Mouse (Mus musculus) gastrocnemius, adult 8-10 months (tissue): Measurements from ENCODE around the gene Gcsam. TPM values are rescaled to one million over a fixed set of nuclear protein-coding genes. Genes with fewer than 3 reads are reported as not detected.
A peak's percentile ranks its signal among the peaks of the same experiment; 100 is the strongest.

Experiments
- DNase-seq, 2 experiments: peaks; one replicate each; pipeline ENCODE4 v3.0.0; 2022; ENCODE audit warnings: low spot score in 2 of 2
- total RNA-seq, 4 experiments: library from RNA; stranded (reverse); gene quantifications; 2 replicates each; pipeline ENCODE4 v1.2.4; 2022

Gcsam gene
- total RNA-seq: not detected

DNA sequence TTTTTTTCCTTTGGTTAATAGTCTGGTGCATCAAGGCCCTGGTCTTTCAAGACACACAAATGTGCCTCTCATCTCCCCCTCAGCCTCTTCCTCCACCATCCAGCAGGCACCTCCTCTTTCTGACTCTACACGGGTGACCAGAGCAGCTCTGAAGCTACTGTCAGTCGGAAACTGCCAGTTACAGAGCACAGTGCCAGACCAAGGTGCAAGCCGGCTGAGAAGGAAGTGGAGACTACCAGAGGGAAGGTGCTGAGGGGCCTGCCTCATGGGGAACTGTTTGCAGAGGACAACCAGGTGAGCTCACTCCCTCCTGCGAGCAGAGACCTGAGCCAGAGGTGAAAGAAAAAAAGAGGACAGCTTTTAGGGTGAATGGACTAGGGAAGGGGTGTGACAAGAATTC is at the start of gene Gcsam:
Gene Gcsam, plus strand, starts transcription at position 114 of the 400 bp plus-strand sequence.
- no peak for DNase-seq

DNA sequence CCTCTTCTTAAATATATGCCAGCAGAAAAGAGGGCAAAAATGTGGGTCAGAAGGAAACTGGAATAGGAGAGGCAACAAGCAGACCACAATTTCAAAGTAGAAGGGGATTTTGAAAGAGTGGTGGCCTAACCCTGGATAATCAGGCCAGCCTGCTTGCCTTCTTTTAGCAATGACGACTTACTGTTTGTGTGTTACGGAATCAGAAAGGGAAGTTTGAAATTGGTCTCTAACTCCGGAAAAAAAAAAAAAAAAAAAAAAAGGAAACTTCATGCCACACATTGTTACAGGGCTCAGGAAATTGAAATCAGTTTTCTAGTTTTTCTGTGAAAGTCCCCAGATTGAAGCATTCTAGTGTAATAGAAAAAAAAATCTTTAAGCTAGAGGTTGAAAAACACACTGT is 48.4 kb upstream of the Gcsam start:
- no peak for DNase-seq

DNA sequence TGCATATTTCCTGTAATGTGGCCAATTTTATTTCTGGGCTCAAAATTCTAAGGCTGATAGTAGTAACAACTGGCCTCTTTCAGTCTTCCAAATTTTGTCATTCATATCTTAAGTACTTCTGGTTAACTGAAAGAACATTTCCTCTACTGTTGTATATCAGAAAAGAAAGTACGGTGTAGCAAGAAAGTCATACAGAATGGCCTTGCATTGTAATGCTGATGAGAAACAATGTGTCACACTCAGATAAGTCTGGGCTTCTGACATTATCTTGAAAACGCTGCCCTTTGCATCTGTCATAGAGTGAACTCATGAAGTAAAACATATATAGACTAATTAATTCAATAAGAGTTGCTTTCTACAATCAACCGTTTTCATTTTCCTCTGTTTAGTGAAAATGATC is 37.9 kb upstream of the Gcsam start:
- no peak for DNase-seq

DNA sequence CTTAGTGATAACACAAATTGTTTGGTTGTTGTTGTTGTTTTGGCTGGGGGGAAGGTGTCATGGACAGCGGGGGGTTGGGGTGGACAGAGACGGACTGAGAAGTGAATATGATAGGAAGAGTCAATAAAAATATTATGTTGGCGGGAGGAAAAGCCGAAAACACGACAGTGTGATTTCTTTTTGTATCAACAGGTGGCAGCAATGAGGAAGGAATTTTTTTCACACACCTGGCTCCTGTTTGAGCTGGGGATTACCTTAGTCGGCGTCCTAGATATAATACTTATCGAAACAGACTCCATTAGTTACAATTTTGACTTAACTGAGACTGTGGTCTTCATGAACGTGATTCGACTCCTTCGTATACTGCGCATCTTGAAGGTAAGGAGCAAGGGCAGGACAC is 30.3 kb upstream of the Gcsam start:
- no peak for DNase-seq

DNA sequence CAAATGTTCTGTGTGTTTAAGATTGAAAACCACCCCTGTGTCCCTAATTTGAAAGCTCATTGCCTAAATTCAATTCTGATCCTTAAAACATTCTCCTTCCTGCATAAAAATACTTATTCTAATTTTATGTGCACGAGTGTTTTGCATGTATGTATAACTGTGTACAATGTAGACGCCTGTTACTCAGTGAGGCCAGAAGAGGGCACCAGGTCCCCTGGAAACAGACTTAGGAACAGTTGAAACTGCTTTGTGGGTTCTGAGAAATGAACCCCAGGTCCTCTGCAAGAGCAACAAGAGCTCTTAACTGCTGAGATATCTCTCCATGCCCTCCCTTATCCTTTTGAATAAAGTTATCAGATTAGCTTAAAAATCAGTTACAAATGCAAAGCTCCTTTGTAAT is 27.7 kb upstream of the Gcsam start:
- DNase-seq: no peak

DNA sequence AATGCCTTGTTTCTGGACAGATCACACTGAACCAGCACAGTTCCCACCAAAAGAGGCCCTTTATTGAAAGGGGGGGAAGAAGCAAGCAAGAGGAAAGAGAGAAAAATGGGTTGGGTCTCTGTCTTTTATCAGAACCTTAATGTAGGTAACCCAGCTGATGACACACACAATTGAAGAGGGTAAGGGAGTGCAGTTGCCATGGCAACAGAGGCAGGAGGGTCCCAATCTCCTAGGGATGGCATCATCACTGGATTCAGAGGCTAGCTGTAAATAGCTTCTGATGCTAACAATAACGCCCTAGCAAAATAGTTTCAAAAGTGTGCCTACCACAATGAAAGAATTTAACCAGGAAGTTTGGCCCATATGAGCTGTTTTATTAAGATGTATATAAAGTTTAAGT is 16.5 kb upstream of the Gcsam start:
- no peak for DNase-seq

DNA sequence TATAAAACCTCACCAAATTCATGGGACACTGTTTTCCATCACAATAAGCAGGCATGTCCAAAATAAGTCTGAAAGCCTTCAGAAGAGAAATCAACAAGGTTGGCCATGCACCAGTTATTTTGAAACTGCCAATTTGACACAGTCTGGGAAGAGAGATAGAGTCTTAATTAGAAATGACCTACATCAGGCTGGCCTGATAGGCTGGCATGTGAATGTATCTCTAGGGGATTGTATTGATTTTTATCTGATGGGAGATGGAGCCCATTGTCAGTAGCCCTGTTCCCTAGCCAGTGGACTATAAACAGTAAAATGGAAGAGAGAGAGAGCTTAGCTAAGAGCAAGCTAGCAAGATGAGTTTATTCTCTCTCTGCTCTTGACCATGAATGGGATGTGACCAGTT is 14.7 kb upstream of the Gcsam start:
- DNase-seq: no peak

DNA sequence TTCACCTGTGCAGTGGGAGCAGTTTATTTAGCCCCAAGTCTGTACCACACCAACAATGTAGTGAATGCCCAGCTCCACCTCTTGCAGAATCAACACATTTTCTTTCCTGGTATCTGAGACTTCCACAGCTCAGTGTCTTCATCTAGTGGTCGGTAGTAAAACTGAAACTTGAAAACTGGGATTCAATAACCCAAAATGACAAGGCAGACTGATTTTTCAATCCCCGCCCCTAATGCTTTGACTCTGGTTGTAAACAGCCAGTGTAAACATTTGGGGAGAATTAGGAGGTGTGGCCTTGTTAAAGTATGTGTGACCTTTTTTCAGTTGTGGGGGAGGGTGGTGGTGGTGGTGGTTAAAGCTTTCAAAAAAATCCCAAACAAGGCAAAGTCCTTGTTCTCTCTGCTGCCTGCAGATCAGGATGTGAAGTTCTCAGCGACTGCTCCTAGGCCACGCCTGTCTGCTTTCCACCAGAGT is 1.7 kb upstream of the Gcsam start:
- no peak for DNase-seq

DNA sequence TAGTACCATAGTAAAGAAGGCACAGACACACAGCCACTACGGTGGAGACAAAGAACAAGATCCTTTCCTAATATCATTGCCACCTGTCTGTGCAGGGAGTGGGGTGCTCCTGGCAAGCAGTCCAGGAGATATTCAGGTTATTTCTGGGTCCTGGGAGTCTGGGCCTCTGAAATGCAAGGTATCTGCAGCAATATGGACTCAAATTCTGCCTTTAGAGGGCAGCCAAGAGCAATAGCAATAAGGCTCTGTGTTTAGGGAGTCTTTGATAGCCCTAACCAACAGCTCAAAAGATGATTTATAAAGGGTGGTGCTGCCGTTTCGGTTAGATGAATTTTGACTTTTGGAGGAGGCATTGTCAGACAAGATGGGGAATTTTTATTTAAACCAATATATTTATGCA is 880 bp upstream of the Gcsam start:
- no peak for DNase-seq

DNA sequence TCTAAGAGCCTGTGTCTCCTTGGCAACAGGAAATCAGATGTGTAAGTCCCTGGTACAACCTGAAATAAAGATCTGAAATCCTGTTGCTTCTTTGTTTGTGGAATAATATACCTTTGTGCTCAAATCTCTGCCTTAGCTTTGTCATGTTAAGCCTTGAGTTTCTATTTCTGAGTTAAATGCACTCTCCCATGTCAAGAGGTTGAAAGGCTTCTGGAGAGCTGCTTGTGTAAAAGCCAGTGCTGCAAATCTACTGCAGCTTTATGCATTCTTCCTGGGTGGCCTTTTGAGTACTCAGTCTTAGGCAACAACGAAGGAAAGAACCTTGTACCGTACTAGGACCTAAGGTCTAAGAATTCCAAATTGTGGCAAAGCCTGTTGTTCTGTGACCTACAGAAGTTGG is 3.1 kb downstream of the Gcsam start:
- DNase-seq: no peak

DNA sequence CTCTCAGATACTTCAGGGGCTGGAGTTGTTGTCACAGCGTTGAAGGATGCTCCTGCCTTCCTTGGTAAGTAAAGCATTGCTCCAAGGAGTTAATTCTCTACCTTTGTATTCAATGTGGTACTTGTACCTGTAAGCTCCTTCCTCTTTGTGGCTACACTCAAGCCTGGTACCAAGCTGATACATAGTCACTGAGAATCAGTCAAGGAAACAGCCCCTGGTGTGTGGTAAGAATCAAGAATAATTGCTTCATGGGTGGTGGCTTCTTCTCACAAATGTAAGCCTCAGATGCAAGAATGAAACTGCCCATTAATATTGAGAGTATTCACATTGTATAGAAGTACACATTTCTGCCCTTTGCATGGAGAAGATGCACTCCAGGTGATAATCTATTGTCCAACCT is 5.8 kb downstream of the Gcsam start:
- no peak for DNase-seq

DNA sequence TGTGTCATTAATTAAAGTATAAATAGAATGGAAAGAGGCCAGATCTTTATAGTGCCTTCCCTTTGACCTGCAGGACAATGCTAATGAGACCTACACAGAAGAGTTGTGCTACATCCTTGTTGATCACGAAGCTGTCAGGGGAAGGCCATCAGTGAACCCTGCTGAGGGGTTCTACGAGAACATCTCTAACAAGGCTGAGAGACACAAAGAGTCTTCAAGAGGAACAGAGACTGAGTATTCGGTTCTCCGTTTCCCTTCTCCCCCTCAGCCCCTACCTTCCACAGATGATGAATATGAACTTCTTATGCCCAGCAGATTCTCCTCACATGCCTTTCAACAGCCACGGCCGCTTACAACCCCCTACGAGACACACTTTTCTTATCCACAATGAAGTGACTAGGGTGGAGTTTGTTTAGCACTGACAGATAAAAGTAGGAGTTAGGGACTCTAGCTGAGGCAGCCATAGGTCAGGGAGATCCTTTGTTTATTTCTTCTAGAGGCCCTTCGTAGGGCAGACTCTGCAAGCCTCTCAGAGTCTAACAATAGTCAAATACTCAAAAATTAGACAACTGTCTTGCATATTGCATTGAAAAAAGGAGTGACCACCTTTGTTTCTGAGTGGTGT is 9.7 kb downstream of the Gcsam start:
- DNase-seq: no peak

DNA sequence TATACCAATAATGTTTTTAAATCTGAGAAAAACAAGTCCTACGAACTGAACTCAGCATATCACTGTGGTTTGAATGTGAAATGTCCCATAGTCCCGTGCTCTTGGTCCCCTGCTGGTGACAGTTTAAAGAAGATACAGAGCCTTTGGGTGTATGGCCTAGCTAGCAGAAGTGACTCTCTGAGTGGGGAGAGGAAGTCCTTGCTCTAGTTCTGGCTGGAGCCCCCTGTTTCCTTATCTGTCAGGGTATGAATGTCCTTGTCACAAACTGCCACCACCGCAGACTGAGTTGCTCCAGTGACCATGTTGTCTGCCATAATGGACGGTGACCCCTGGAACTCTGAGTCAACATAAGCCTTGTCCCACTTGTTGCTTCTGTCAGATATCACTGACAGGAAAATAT is 13.1 kb downstream of the Gcsam start:
- no peak for DNase-seq

DNA sequence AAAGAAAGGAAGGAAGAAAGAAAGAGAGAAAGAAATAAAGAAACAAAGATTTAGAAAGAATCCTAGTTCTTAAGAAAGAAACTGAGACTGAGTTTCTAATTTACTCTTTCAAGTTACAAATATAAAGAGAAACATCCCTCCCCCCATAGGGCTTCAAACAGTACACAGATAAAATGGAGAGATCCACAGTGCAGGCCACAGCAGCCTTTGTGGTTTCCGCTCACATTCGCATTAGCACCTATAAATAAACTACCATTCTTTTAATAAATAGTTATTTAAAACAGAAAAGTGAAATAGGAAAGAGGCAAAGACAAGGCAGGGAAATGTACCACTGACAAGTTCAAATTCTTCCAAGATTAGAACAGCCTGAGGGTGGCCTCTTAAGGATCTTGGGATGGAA is 14.6 kb downstream of the Gcsam start:
- DNase-seq: no peak

DNA sequence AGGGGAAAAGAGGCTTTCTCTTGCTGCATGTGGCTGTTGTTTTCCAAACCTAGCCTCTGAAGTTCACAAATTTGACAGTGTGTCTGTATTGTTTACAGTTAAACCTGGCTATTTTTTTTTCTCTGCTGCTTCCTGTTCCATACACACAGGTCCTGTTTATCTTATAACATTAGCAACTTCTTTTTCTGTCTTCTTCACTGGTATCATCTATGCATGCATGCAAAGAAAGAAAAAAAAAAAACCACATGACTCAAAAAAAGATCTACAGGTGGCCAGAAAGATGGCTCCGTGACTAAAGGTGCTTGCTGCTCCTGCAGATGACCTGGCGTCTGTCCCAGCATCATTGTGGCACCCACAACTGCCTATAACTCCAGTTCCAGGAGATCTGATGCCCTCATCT is 15.2 kb downstream of the Gcsam start:
- no peak for DNase-seq

DNA sequence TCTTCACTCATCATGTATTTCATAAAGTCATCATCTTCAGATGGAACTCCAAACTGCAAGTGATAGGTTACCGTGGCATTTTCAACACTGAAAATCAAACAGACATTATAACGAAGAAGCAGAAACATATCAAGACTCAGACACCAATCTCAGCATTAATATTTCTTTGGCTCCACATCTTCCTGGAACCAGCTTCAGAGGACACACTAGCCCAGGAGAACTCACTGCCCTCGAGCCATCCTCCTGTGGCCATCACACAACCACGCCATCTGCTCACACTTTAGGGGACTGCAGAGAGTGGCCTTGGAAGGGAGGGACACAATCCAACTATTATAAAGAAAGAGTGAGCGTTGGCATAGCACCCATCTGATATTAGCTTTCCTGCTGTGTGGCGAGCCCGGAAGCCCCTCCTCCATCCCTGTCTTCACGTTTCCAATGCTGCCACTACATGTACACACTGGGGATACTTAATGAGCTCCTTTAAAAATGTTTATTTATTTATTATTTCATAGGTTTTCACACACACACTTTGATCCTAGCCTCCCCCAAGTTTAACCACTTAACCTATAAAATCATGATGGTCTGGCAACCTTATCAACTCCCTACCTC is 19.4 kb downstream of the Gcsam start:
- DNase-seq: no peak

DNA sequence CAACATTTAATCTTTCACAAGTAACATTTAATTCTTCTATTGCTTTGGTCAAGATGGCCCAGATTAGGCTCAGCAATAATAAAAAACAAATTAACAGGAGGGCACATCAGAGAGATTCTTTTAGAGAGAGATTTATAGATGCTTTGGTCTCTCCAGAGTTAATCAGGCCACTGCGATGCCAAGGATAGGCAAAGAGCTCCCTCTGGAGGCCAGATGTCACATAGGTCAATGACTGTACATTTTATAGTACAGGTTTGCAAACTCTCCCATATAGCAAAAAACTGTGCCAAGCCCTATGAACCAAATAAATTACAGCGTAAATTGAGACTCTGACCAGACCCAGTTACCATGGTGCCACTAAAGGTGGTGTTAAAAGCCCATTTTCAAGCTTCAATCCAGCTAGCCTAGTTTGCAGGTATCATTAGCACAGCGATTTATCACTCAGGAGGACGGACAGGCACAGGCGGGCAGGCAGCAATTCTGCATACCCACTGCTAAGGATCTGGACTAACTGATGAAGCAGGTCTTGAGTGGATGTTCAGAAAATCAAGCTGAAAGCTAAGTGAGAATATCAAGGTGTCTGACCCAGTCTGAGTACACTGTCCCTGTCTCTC is 20.3 kb downstream of the Gcsam start:
- DNase-seq: peak in 1 of 2 experiments; percentile 15

DNA sequence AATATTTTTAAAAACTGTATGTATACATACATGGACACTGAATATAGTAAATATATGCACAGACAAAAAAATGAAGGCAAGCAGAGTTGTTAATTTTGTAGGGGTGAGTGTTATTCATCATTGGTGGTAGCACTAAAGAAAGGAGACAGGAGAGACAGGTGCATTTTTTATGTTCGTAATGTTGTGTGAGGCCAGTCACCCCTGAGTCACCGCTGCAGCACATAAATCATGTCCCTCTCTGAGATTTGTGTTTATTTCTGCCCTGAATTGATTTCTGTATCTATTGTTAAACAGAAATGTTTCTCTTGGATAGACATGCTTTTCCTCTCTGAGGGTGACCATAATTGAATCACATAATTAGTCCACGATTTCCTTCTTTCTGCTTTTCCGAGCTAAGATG is 22.2 kb downstream of the Gcsam start:
- DNase-seq: no peak

DNA sequence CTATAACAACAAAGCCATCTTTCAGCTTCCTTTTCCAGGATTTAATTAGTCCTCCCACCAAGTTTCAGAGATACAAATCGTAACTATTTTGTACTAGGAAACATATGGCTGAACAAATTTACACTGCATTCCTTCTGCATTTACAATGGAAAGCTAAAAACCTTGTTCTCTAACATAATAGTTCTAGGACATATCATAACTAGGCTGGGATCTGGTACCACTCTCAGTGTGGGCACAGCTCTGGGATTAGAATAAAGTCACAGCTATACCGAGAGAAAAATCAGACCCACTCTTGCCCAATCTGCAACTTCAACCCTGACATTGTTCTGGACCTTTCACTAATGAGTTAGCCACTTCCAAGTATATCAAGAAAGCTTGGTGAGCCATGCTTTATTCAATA is 25.6 kb downstream of the Gcsam start:
- DNase-seq: no peak

DNA sequence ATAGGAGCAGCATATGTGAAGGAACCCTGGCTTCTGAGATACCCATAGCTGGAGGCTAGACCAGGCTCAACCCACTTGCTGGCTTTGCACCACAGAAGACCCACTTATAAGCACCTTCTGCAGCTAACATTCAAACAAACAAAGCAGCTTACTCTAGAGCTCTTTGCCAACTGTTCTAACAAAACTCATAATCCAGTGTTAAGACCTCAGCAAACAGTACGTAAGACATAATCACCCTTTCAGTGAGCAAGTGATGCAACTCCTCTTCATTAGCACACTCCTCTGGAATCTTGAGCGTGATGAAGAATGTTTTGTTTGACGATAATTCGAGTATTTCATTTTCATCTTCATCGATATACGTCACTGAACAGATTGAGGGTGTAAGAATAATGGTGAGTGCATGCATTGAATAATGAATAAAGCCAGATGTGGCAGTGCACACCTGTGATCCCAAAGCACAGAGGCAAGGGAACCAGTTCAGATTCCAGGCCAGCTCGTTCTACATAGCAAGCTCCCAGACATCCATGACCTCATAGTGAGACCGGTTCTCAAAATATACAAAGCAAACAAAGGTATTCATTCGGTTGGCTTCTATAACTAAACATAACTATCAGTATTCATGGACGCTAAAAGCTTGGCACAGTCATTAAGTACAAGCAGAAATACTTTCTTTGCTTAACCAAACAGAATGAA is 30.0 kb downstream of the Gcsam start:
- no peak for DNase-seq

DNA sequence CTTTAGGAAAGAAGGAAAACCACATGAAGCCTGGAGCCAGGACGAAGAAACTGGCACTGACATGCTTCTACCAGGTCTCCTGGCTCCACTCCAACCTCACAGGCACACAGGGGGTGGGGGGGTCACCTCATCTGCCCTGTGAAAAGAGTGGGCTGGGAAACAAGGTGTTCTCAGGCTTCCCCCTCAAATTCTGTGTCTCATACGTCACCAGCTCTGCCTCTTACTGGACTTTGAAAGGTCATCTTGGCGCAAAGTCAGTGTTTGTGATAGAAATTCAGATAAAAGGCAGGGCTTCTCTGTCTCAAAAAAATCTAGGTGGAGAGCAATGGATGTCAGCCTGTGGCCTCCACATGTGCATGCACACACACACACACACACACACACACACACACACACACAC is 31.1 kb downstream of the Gcsam start:
- no peak for DNase-seq

DNA sequence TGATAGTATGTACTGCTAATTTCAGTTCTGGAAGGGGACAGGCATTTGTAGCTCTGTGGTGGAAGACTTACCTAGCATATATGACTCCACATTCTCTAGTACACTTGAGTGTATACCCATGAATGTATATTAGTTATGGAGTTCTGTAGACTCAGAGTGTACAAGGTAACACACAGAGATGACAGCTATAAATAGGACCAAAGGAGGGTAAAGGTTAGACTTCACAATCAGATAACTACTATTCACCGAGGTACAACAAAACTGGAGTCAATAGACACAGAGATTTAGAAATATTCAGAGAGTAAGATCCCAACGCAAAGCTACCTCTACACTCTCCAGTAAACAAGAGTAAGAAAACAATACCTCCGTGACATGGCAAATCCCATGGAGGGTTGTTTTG is 33.8 kb downstream of the Gcsam start:
- no peak for DNase-seq

DNA sequence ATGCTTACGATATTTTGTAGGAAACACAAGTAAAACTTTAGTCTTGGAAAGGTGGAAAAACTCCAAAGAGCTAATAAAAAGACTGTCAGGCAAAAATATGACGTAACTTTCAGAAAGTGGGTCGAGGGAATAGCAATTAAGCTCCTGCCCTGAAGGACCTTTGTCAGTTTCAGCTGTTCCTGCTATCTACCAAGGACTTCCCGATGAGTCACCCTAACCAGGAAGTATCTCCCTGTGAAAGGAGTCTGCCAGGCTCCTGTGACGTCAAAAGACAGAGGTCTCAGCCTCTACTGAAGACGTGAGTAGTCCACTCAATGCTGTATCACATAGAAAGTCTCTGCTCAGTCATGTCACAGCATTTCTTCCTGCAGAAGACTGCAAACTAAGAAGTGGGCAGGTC is 34.2 kb downstream of the Gcsam start:
- DNase-seq: no peak
